ENCODE assay signal across 11 mouse cellular contexts in the genomic region with DNA sequence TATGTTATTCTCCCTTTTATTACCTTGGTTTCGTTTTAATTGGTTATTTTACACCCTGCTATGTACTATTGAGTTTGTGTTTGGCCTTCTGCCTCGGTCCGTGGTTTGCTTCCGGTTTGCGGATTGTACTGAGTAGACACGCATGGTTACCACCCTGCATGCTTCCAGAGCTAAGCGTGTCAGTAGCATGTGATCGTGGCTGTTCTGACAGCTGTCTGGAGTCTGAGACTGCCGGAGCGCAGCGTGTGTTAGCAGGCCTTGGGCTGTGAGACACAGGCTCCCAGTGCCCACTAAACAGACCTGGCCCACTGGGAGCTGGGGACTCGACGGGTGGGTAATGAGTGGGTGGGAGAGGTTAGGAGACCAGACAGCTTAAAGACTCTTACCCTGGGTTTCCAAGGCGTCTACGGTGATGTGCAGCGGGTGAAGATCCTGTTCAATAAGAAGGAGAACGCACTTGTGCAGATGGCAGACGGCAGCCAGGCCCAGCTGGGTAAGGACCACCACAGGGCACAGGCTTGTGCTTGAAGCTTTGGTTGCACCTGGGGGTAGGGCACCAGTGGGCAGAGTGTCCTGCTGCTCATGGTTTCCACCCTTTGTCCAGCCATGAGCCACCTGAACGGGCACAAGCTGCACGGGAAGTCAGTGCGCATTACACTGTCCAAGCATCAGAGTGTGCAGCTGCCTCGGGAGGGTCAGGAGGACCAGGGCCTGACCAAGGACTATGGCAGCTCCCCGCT. TPM values are rescaled to one million over a fixed set of nuclear protein-coding genes. Genes with fewer than 3 reads are reported as not detected.
DNase-seq lines count a peak whose midpoint lies in the region; ATAC-seq and TF ChIP-seq lines count a peak whose summit lies in the region.
"Had no signal": no experiment of that assay in that cellular context is flagged by ENCODE, and none has a peak within 500 bp of the region (broad histone marks: within the 10 kb centered on the region; RNA-seq: fewer than 3 reads in every experiment).

No protein-coding gene starts in this region.

- H3K9ac ChIP-seq in hindbrain, embryonic 15.5 days = no peak overlapping the region
- H3K9ac ChIP-seq in hindbrain, embryonic 11.5 days (ENCODE audit: low read depth, low read length) = no peak overlapping the region
- H3K9ac ChIP-seq in midbrain, embryonic 13.5 days (replicated peaks) = no peak overlapping the region
- no peak overlapping the region for H3K9ac ChIP-seq in midbrain, embryonic 16.5 days (ENCODE audit: low read depth, low read length)
- no peak overlapping the region for H3K9ac ChIP-seq in embryonic facial prominence, embryonic 12.5 days
- H3K9ac ChIP-seq in heart, embryonic 12.5 days = no peak overlapping the region

- no peak overlapping the region for H3ac ChIP-seq in myocyte (ENCODE audit: control insufficient read depth, insufficient read length)

- no peaks in the 10 kb centered on the region for H3K27me3 ChIP-seq in hindbrain, embryonic 15.5 days
- H3K27me3 ChIP-seq in hindbrain, embryonic 11.5 days (ENCODE audit: control insufficient read depth, insufficient read depth, low read length) = no peaks in the 10 kb centered on the region
- no peaks in the 10 kb centered on the region for H3K27me3 ChIP-seq in midbrain, embryonic 13.5 days
- H3K27me3 ChIP-seq in midbrain, embryonic 16.5 days (ENCODE audit: control insufficient read depth, insufficient read depth, low read depth, low read length) = no peaks in the 10 kb centered on the region
- H3K27me3 ChIP-seq in embryonic facial prominence, embryonic 12.5 days = no peaks in the 10 kb centered on the region
- no peaks in the 10 kb centered on the region for H3K27me3 ChIP-seq in myocyte (ENCODE audit: control insufficient read depth, insufficient read depth, insufficient read length)
- H3K27me3 ChIP-seq in heart, embryonic 12.5 days (replicated peaks) = no peaks in the 10 kb centered on the region

- H3K4me3 ChIP-seq in hindbrain, embryonic 15.5 days = no peak overlapping the region
- no peak overlapping the region for H3K4me3 ChIP-seq in hindbrain, embryonic 11.5 days (ENCODE audit: low read depth, low read length)
- no peak overlapping the region for H3K4me3 ChIP-seq in midbrain, embryonic 13.5 days (replicated peaks)
- H3K4me3 ChIP-seq in midbrain, embryonic 16.5 days (ENCODE audit: low read depth, low read length) = no peak overlapping the region
- H3K4me3 ChIP-seq in embryonic facial prominence, embryonic 12.5 days = no peak overlapping the region
- H3K4me3 ChIP-seq in myocyte = no peak overlapping the region
- H3K4me3 ChIP-seq in heart, embryonic 12.5 days = no peak overlapping the region

- DNase-seq in hindbrain, embryonic 11.5 days (ENCODE audit: low spot score) = no peak
- DNase-seq: heart, postnatal 10 days; thymus, postnatal 14 days had no signal

- ATAC-seq in hindbrain, embryonic 15.5 days (ENCODE audit: low FRiP score, low read depth) = no peak
- ATAC-seq in hindbrain, embryonic 11.5 days (ENCODE audit: low FRiP score) = no peak
- no peak for ATAC-seq in midbrain, embryonic 13.5 days
- no peak for ATAC-seq in midbrain, embryonic 16.5 days
- ATAC-seq in embryonic facial prominence, embryonic 12.5 days (ENCODE audit: insufficient number of reproducible peaks, insufficient read depth, low FRiP score, low TSS enrichment) = no peak
- no peak for ATAC-seq in heart, embryonic 12.5 days (ENCODE audit: insufficient number of reproducible peaks, low FRiP score)
- ATAC-seq: lung, postnatal 0 days had no signal

- H3K27ac ChIP-seq in hindbrain, embryonic 15.5 days (replicated peaks) = peak overlapping the region; percentile 19; the same call in 1 of the 2 replicates
- no peak overlapping the region for H3K27ac ChIP-seq in hindbrain, embryonic 11.5 days (ENCODE audit: low read depth, low read length)
- H3K27ac ChIP-seq in midbrain, embryonic 13.5 days = peak overlapping the region; percentile 52; the same call in 1 of the 2 replicates
- H3K27ac ChIP-seq in midbrain, embryonic 16.5 days (ENCODE audit: low read length) = no peak overlapping the region
- 0 out of 2 replicates have a peak overlapping the region, but pooled peaks have one; percentile 4 for H3K27ac ChIP-seq in embryonic facial prominence, embryonic 12.5 days
- H3K27ac ChIP-seq in heart, embryonic 12.5 days (ENCODE audit: poor library complexity, severe bottlenecking) = no peak overlapping the region

- H3K4me1 ChIP-seq in hindbrain, embryonic 15.5 days (replicated peaks) = peaks cover 43% of the 10 kb centered on the region
- peaks cover 12% of the 10 kb centered on the region for H3K4me1 ChIP-seq in hindbrain, embryonic 11.5 days (replicated peaks; ENCODE audit: control insufficient read depth, insufficient read depth, low read length)
- peaks cover 47% of the 10 kb centered on the region for H3K4me1 ChIP-seq in midbrain, embryonic 13.5 days (replicated peaks)
- H3K4me1 ChIP-seq in midbrain, embryonic 16.5 days (ENCODE audit: control insufficient read depth, insufficient read depth, low read length) = peaks cover 15% of the 10 kb centered on the region
- H3K4me1 ChIP-seq in embryonic facial prominence, embryonic 12.5 days = peaks cover 17% of the 10 kb centered on the region
- H3K4me1 ChIP-seq in heart, embryonic 12.5 days (replicated peaks) = peaks cover 45% of the 10 kb centered on the region

- H3K36me3 ChIP-seq in hindbrain, embryonic 15.5 days = peaks cover 75% of the 10 kb centered on the region
- H3K36me3 ChIP-seq in hindbrain, embryonic 11.5 days (ENCODE audit: control insufficient read depth, insufficient read depth, low read length) = peaks cover 32% of the 10 kb centered on the region
- peaks cover 98% of the 10 kb centered on the region for H3K36me3 ChIP-seq in midbrain, embryonic 13.5 days
- H3K36me3 ChIP-seq in midbrain, embryonic 16.5 days (ENCODE audit: control insufficient read depth, insufficient read depth, low read length) = peaks cover 57% of the 10 kb centered on the region
- H3K36me3 ChIP-seq in embryonic facial prominence, embryonic 12.5 days = peaks cover 93% of the 10 kb centered on the region
- H3K36me3 ChIP-seq in myocyte (ENCODE audit: control insufficient read depth, insufficient read depth) = peaks cover 46% of the 10 kb centered on the region
- peaks cover 89% of the 10 kb centered on the region for H3K36me3 ChIP-seq in heart, embryonic 12.5 days

- peaks cover 41% of the 10 kb centered on the region for H3K79me2 ChIP-seq in myocyte (ENCODE audit: control insufficient read depth, insufficient read depth)

- no peak overlapping the region for H3K4me2 ChIP-seq in hindbrain, embryonic 15.5 days
- H3K4me2 ChIP-seq in hindbrain, embryonic 11.5 days (replicated peaks; ENCODE audit: low read depth, low read length) = no peak overlapping the region
- no peak overlapping the region for H3K4me2 ChIP-seq in midbrain, embryonic 13.5 days (replicated peaks)
- H3K4me2 ChIP-seq in midbrain, embryonic 16.5 days (ENCODE audit: low read length) = no peak overlapping the region
- no peak overlapping the region for H3K4me2 ChIP-seq in embryonic facial prominence, embryonic 12.5 days (replicated peaks)
- no peak overlapping the region for H3K4me2 ChIP-seq in myocyte (ENCODE audit: low read depth)
- H3K4me2 ChIP-seq in heart, embryonic 12.5 days = no peak overlapping the region
- H3K4me2 ChIP-seq: liver, embryonic 11.5 days had no signal

- WGBS in hindbrain, embryonic 15.5 days = 75% methylated on average over 23 of the region's 23 CpGs
- 92% methylated on average over 23 of the region's 23 CpGs for WGBS in hindbrain, embryonic 11.5 days
- 83% methylated on average over 23 of the region's 23 CpGs for WGBS in midbrain, embryonic 13.5 days
- WGBS in midbrain, embryonic 16.5 days = 79% methylated on average over 23 of the region's 23 CpGs
- WGBS in embryonic facial prominence, embryonic 12.5 days = 88% methylated on average over 23 of the region's 23 CpGs
- 92% methylated on average over 23 of the region's 23 CpGs for WGBS in heart, embryonic 12.5 days

- no peaks in the 10 kb centered on the region for H3K9me3 ChIP-seq in hindbrain, embryonic 15.5 days
- no peaks in the 10 kb centered on the region for H3K9me3 ChIP-seq in hindbrain, embryonic 11.5 days (ENCODE audit: control insufficient read depth, low read length)
- no peaks in the 10 kb centered on the region for H3K9me3 ChIP-seq in midbrain, embryonic 13.5 days
- H3K9me3 ChIP-seq in midbrain, embryonic 16.5 days (replicated peaks; ENCODE audit: control insufficient read depth, low read length, poor library complexity, severe bottlenecking) = no peaks in the 10 kb centered on the region
- H3K9me3 ChIP-seq in embryonic facial prominence, embryonic 12.5 days = no peaks in the 10 kb centered on the region
- H3K9me3 ChIP-seq in heart, embryonic 12.5 days (replicated peaks) = no peaks in the 10 kb centered on the region

- no peak for TF ChIP-seq POLR2A in myocyte (IDR thresholded peaks at IDR 0.05; ENCODE audit: insufficient read length, low read depth)

RNA-seq across cellular contexts. Expression of a gene that starts 8.0 kb away (rescaled TPM):
- polyA plus RNA-seq in hindbrain, embryonic 15.5 days (2015; fragmentation: Nextera tagmentation; extraction: Ambion mirVana) = 74.8 and 77.1 TPM in 2 replicates
- 141 and 152 TPM in 2 replicates for polyA plus RNA-seq in hindbrain, embryonic 11.5 days (2014; fragmentation: Nextera tagmentation; extraction: Ambion mirVana)
- 106 and 116 TPM in 2 replicates for polyA plus RNA-seq in midbrain, embryonic 13.5 days (2015; fragmentation: Nextera tagmentation; extraction: Ambion mirVana)
- polyA plus RNA-seq in midbrain, embryonic 16.5 days (2015; fragmentation: Nextera tagmentation; extraction: Ambion mirVana) = 58.8 and 65.1 TPM in 2 replicates
- 352 and 363 TPM in 2 replicates for polyA plus RNA-seq in embryonic facial prominence, embryonic 12.5 days (2016; fragmentation: Nextera tagmentation; extraction: Ambion mirVana)
- 158 TPM for polyA plus RNA-seq in myocyte (2012; fragmentation: generic; extraction: Trizol)
- polyA plus RNA-seq in heart, embryonic 12.5 days (2016; fragmentation: Nextera tagmentation; extraction: Ambion mirVana) = 139 and 142 TPM in 2 replicates

RNA-seq across cellular contexts. Expression of a gene that starts 12.1 kb away (rescaled TPM):
- polyA plus RNA-seq in hindbrain, embryonic 15.5 days (2015; fragmentation: Nextera tagmentation; extraction: Ambion mirVana) = 11.0 and 11.3 TPM in 2 replicates
- 9.4 and 10.5 TPM in 2 replicates for polyA plus RNA-seq in hindbrain, embryonic 11.5 days (2014; fragmentation: Nextera tagmentation; extraction: Ambion mirVana)
- polyA plus RNA-seq in midbrain, embryonic 13.5 days (2015; fragmentation: Nextera tagmentation; extraction: Ambion mirVana) = 14.9 and 16.9 TPM in 2 replicates
- polyA plus RNA-seq in midbrain, embryonic 16.5 days (2015; fragmentation: Nextera tagmentation; extraction: Ambion mirVana) = 12.5 and 12.7 TPM in 2 replicates
- polyA plus RNA-seq in embryonic facial prominence, embryonic 12.5 days (2016; fragmentation: Nextera tagmentation; extraction: Ambion mirVana) = 10.1 and 11.3 TPM in 2 replicates
- 0.22 TPM for polyA plus RNA-seq in myocyte (2012; fragmentation: generic; extraction: Trizol)
- 1.8 and 2.0 TPM in 2 replicates for polyA plus RNA-seq in heart, embryonic 12.5 days (2016; fragmentation: Nextera tagmentation; extraction: Ambion mirVana)

RNA-seq across cellular contexts. Expression of a gene that starts 12.2 kb away (rescaled TPM):
- polyA plus RNA-seq in hindbrain, embryonic 15.5 days (2015; fragmentation: Nextera tagmentation; extraction: Ambion mirVana) = 383 and 417 TPM in 2 replicates
- polyA plus RNA-seq in hindbrain, embryonic 11.5 days (2014; fragmentation: Nextera tagmentation; extraction: Ambion mirVana) = 129 and 150 TPM in 2 replicates
- 426 and 432 TPM in 2 replicates for polyA plus RNA-seq in midbrain, embryonic 13.5 days (2015; fragmentation: Nextera tagmentation; extraction: Ambion mirVana)
- polyA plus RNA-seq in midbrain, embryonic 16.5 days (2015; fragmentation: Nextera tagmentation; extraction: Ambion mirVana) = 471 and 472 TPM in 2 replicates
- polyA plus RNA-seq in embryonic facial prominence, embryonic 12.5 days (2016; fragmentation: Nextera tagmentation; extraction: Ambion mirVana) = 169 and 181 TPM in 2 replicates
- 5.4 TPM for polyA plus RNA-seq in myocyte (2012; fragmentation: generic; extraction: Trizol)
- polyA plus RNA-seq in heart, embryonic 12.5 days (2016; fragmentation: Nextera tagmentation; extraction: Ambion mirVana) = 14.2 and 15.5 TPM in 2 replicates

RNA-seq across cellular contexts. Expression of a gene that starts 23.8 kb away (rescaled TPM):
- polyA plus RNA-seq in hindbrain, embryonic 15.5 days (2015; fragmentation: Nextera tagmentation; extraction: Ambion mirVana) = 0.16 TPM in 1 of 2 replicates, not detected in the other
- 0.67 TPM in 1 of 2 replicates, not detected in the other for polyA plus RNA-seq in hindbrain, embryonic 11.5 days (2014; fragmentation: Nextera tagmentation; extraction: Ambion mirVana)
- polyA plus RNA-seq in midbrain, embryonic 13.5 days (2015; fragmentation: Nextera tagmentation; extraction: Ambion mirVana) = not detected in 2 replicates
- not detected in 2 replicates for polyA plus RNA-seq in midbrain, embryonic 16.5 days (2015; fragmentation: Nextera tagmentation; extraction: Ambion mirVana)
- polyA plus RNA-seq in embryonic facial prominence, embryonic 12.5 days (2016; fragmentation: Nextera tagmentation; extraction: Ambion mirVana) = 0.33 and 0.55 TPM in 2 replicates
- not detected for polyA plus RNA-seq in myocyte (2012; fragmentation: generic; extraction: Trizol)
- 0.47 TPM in 1 of 2 replicates, not detected in the other for polyA plus RNA-seq in heart, embryonic 12.5 days (2016; fragmentation: Nextera tagmentation; extraction: Ambion mirVana)

RNA-seq across cellular contexts. Expression of a gene that starts 28.4 kb away (rescaled TPM):
- not detected in 2 replicates for polyA plus RNA-seq in hindbrain, embryonic 15.5 days (2015; fragmentation: Nextera tagmentation; extraction: Ambion mirVana)
- polyA plus RNA-seq in hindbrain, embryonic 11.5 days (2014; fragmentation: Nextera tagmentation; extraction: Ambion mirVana) = not detected in 2 replicates
- not detected in 2 replicates for polyA plus RNA-seq in midbrain, embryonic 13.5 days (2015; fragmentation: Nextera tagmentation; extraction: Ambion mirVana)
- polyA plus RNA-seq in midbrain, embryonic 16.5 days (2015; fragmentation: Nextera tagmentation; extraction: Ambion mirVana) = 0.20 TPM in 1 of 2 replicates, not detected in the other
- polyA plus RNA-seq in embryonic facial prominence, embryonic 12.5 days (2016; fragmentation: Nextera tagmentation; extraction: Ambion mirVana) = not detected in 2 replicates
- polyA plus RNA-seq in myocyte (2012; fragmentation: generic; extraction: Trizol) = not detected
- polyA plus RNA-seq in heart, embryonic 12.5 days (2016; fragmentation: Nextera tagmentation; extraction: Ambion mirVana) = not detected in 2 replicates
- polyA plus RNA-seq: liver, embryonic 11.5 days; lung, postnatal 0 days had no signal

Comparison
In these comparisons a context has a peak if more than half of its experiments do, and no peak if none do; other contexts are left out.
1. H3K27ac ChIP-seq: peak in hindbrain, embryonic 15.5 days (single experiment), midbrain, embryonic 13.5 days (single experiment) and embryonic facial prominence, embryonic 12.5 days (single experiment); none in hindbrain, embryonic 11.5 days (single experiment), midbrain, embryonic 16.5 days (single experiment) and heart, embryonic 12.5 days (single experiment).